Mouse (Mus musculus) neural tube, embryonic 15.5 days (tissue): ENCODE data around the gene Nktr. TPM values are rescaled to one million over a fixed set of nuclear protein-coding genes. Genes with fewer than 3 reads are reported as not detected.

Experiments
- ATAC-seq: fragments of 200-750 bp; cut with Nextera tagmentation; 2 replicates; pipeline ENCODE4 v1.8.0; 2017; ENCODE audit warnings: mild to moderate bottlenecking, moderate TSS enrichment, moderate library complexity; ENCODE audit not compliant: low FRiP score
- H3K27ac ChIP-seq: fragments of 300-500 bp; sonication (generic); replicated peaks from 2 replicates; pipeline ENCODE4 v1.5.1; 2015; ENCODE audit warnings: mild to moderate bottlenecking, inconsistent platforms
- H3K27me3 ChIP-seq: fragments of 300-500 bp; sonication (generic); replicated peaks from 2 replicates; pipeline ENCODE4 v1.6.1; 2015; ENCODE audit warnings: inconsistent platforms
- H3K36me3 ChIP-seq: fragments of 300-500 bp; sonication (generic); 2 replicates; pipeline ENCODE4 v1.6.1; 2015; ENCODE audit warnings: inconsistent platforms
- H3K4me1 ChIP-seq: fragments of 300-500 bp; sonication (generic); 2 replicates; pipeline ENCODE4 v1.6.1; 2015; ENCODE audit warnings: inconsistent platforms
- H3K4me2 ChIP-seq: fragments of 300-500 bp; sonication (generic); 2 replicates; pipeline ENCODE4 v1.6.1; 2015; ENCODE audit warnings: inconsistent platforms, mild to moderate bottlenecking, moderate library complexity
- H3K4me3 ChIP-seq: fragments of 300-500 bp; sonication (generic); replicated peaks from 2 replicates; pipeline ENCODE4 v1.5.1; 2015; ENCODE audit warnings: mild to moderate bottlenecking, inconsistent platforms
- H3K9ac ChIP-seq: fragments of 300-500 bp; sonication (generic); replicated peaks from 2 replicates; pipeline ENCODE4 v1.6.1; 2015; ENCODE audit warnings: mild to moderate bottlenecking, inconsistent platforms
- H3K9me3 ChIP-seq: fragments of 300-500 bp; sonication (generic); replicated peaks from 2 replicates; pipeline ENCODE4 v1.6.1; 2016; ENCODE audit warnings: inconsistent platforms
- whole genome bisulfite sequencing: fragments of 180-500 bp; shearing (Covaris S2); methylation state at CpG from one replicate; pipeline ENCODE4 v1.1.7; 2015; ENCODE audit warnings: mixed read lengths; 5-methylcytosine and 5-hydroxymethylcytosine counted together
- polyA plus RNA-seq: library from polyadenylated mRNA; unstranded; fragments of >200 nt; fragmentation: Nextera tagmentation; extraction: Ambion mirVana; gene quantifications from 2 replicates; pipeline ENCODE4 v1.2.1, GENCODE M21; 2015

Nktr gene
- polyA plus RNA-seq, 1 experiment from 2014 or later: 52.8 TPM

GRCm38 (mm10) chr9:121684702-121685101 lies 34.3 kb upstream of the Nktr start:
- ATAC-seq: no peak
- WGBS: 83% methylated on average over 7 of the region's 7 CpGs
- H3K4me2 ChIP-seq: no peak overlapping the region
- H3K4me1 ChIP-seq: peaks cover 5% of the 10 kb centered on the region
- H3K36me3 ChIP-seq: peaks cover 49% of the 10 kb centered on the region
- no peak overlapping the region for H3K4me3 ChIP-seq
- H3K9me3 ChIP-seq: no peaks in the 10 kb centered on the region
- H3K9ac ChIP-seq: no peak overlapping the region
- H3K27me3 ChIP-seq: no peaks in the 10 kb centered on the region
- H3K27ac ChIP-seq: no peak overlapping the region

DNA sequence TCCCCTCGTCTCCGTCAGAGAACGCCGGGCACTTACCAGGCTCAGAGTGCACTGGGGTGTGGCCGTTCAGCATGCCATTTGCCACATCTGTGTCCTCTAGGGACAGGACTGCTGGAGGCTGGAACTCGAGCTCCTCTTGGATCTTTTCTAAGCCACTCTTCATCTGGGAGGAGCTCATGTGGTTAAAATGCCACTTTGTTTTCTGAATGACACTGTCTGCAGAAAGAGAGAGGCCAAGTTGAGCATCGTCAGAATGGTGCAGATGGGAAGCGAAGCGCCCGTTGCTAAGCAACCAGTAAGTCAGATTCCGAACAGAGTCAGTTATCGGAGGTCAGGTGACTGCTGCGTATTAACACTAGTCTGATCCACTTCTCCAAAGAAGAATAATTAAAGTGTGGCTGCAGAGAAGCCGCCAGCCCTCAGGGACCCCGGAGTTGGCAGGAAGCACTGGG lies 28.7 kb upstream of the Nktr start:
- Histone ChIP-seq H3K9me3 (no peaks in the 10 kb centered on the region), H3K4me3 (peak overlapping the region; percentile 20; the same call in 1 of the 2 replicates), H3K36me3 (peaks cover 46% of the 10 kb centered on the region), H3K4me1 (peaks cover 21% of the 10 kb centered on the region), H3K27ac (peak overlapping the region; percentile 78), H3K9ac (no peak overlapping the region), H3K27me3 (no peaks in the 10 kb centered on the region), H3K4me2 (peak overlapping the region; percentile 49)
- 22% methylated on average over 15 of the region's 15 CpGs for WGBS
- peak; percentile 90 for ATAC-seq

- H3K27me3 ChIP-seq: no peaks in the 10 kb centered on the region
- 73% methylated on average over 7 of the region's 7 CpGs for WGBS
- peaks cover 21% of the 10 kb centered on the region for H3K4me1 ChIP-seq
- H3K27ac ChIP-seq: peak overlapping the region; percentile 78
- no peak overlapping the region for H3K9ac ChIP-seq
- peak overlapping the region; percentile 49 for H3K4me2 ChIP-seq
- H3K36me3 ChIP-seq: peaks cover 45% of the 10 kb centered on the region
- H3K4me3 ChIP-seq: no peak overlapping the region
- ATAC-seq: peak; percentile 46
- no peaks in the 10 kb centered on the region for H3K9me3 ChIP-seq
These were observed 28.2 kb upstream of the Nktr start for GRCm38 (mm10) chr9:121690734-121691133.

DNA sequence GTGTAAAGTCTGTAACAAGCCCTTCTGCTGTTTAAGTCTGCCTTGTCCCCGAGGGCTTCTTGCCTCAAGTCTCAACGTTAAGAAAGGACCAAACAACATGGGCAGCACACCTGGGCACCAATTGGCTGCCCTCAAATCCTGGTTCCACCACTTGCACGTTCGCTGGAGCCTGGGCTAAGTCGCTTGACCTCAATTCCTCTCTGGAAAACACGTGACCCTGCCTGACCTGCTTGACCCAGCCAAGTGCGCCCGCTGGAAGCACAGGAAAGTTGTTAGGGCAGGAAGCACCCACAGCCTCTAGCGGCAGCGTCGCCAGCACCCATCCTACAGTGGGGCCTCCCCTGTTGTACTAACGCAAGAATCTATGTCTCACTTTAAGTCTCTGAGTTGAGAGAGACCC lies 24.2 kb upstream of the Nktr start:
- H3K4me3 ChIP-seq: no peak overlapping the region
- H3K4me2 ChIP-seq: no peak overlapping the region
- H3K4me1 ChIP-seq: peaks cover 16% of the 10 kb centered on the region
- 81% methylated on average over 12 of the region's 12 CpGs for WGBS
- H3K27ac ChIP-seq: no peak overlapping the region
- ATAC-seq: no peak
- H3K27me3 ChIP-seq: no peaks in the 10 kb centered on the region
- H3K9me3 ChIP-seq: no peaks in the 10 kb centered on the region
- H3K36me3 ChIP-seq: peaks cover 43% of the 10 kb centered on the region
- no peak overlapping the region for H3K9ac ChIP-seq

DNA sequence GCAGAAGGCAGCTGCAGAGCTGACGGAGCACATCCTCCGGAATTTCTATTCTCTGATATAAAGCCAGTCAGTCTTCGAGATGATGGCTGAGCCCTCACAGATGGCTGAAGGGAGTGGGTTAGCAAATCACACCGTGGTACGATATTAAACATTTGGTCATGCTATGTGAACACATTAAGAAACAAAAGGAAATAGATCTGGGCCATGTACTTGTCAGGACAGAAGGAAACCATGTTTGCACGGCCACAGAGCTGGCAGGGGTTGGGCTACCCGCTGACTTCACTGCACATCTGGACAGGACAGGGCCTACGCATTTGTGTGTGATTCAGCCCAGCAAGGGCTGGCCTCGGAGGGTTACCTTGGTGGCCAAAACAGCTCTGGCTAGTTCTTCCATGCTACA lies 22.3 kb upstream of the Nktr start:
- no peak for ATAC-seq
- Histone ChIP-seq H3K27ac (no peak overlapping the region), H3K9ac (no peak overlapping the region), H3K4me1 (no peaks in the 10 kb centered on the region), H3K4me2 (no peak overlapping the region), H3K4me3 (no peak overlapping the region), H3K27me3 (no peaks in the 10 kb centered on the region), H3K36me3 (peaks cover 45% of the 10 kb centered on the region), H3K9me3 (no peaks in the 10 kb centered on the region)
- WGBS: 85% methylated on average over 9 of the region's 9 CpGs

DNA sequence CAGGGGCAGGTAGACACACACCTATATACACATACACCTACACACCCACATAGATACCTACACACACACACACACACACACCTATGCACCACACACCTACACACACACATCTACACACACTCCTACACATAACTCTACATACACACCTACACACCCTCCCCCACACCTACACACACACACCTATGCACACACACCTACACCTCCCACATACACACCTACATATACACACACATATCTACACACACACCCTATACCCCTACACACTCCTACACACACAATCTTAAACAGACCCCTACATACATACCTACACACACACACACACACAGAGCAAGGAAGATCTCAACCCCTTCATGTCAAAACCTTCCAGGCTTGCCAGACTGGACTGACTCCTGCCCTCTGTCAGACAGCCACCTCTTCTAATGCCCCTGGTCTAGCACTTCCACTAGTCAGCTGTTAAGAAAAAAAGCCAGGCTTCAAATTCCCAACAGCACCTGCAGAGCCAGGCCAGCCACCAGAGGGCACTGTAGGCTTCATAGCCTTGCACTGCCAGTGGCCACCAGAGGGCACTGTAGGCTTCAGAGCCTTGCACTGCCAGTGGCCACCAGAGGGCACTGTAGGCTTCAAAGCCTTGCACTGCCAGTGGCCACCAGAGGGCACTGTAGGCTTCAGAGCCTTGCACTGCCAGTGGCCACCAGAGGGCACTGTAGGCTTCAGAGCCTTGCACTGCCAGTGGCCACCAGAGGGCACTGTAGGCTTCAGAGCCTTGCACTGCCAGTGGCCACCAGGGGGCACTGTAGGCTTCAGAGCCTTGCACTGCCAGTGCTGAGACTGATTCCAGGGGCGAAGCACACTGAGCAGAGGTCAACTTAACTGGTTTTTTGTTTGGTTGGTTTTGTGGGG lies 21.6 kb upstream of the Nktr start:
- no peak overlapping the region for H3K4me3 ChIP-seq
- WGBS: 100% methylated on average over 1 of the region's 1 CpGs
- no peak overlapping the region for H3K9ac ChIP-seq
- no peak; the same call in 1 of the 2 replicates for ATAC-seq
- peaks cover 39% of the 10 kb centered on the region for H3K36me3 ChIP-seq
- no peaks in the 10 kb centered on the region for H3K9me3 ChIP-seq
- H3K4me1 ChIP-seq: peaks cover under 1% of the 10 kb centered on the region
- H3K27me3 ChIP-seq: no peaks in the 10 kb centered on the region
- H3K27ac ChIP-seq: no peak overlapping the region
- no peak overlapping the region for H3K4me2 ChIP-seq

- no peaks in the 10 kb centered on the region for H3K9me3 ChIP-seq
- H3K36me3 ChIP-seq: peaks cover 11% of the 10 kb centered on the region
- H3K27ac ChIP-seq: peak overlapping the region; percentile 82; the same call in 1 of the 2 replicates
- peaks cover 31% of the 10 kb centered on the region for H3K4me1 ChIP-seq
- peak overlapping the region; percentile 85 for H3K9ac ChIP-seq
- peak; percentile 4; the same call in 1 of the 2 replicates for ATAC-seq
- H3K27me3 ChIP-seq: 0 out of 2 replicates have a peak, but pooled peaks cover 3% of the 10 kb centered on the region
- H3K4me3 ChIP-seq: peak overlapping the region; percentile 92
- 30% methylated on average over 11 of the region's 11 CpGs for WGBS
- peak overlapping the region; percentile 98 for H3K4me2 ChIP-seq
These were observed 14.7 kb upstream of the Nktr start for GRCm38 (mm10) chr9:121704261-121704645.

- H3K4me1 ChIP-seq: peaks cover 36% of the 10 kb centered on the region
- H3K36me3 ChIP-seq: peaks cover 5% of the 10 kb centered on the region; the same call in 1 of the 2 replicates
- peak; percentile 95 for ATAC-seq
- peak within 1 kb of the TSS; percentile 98 for H3K4me2 ChIP-seq
- H3K27me3 ChIP-seq: 0 out of 2 replicates have a peak, but pooled peaks cover 3% of the 10 kb centered on the region
- H3K9me3 ChIP-seq: no peaks in the 10 kb centered on the region
- H3K9ac ChIP-seq: peak within 1 kb of the TSS; percentile 85
- WGBS: 1% methylated on average over 69 of the region's 69 CpGs
- peak within 1 kb of the TSS; percentile 92 for H3K4me3 ChIP-seq
- H3K27ac ChIP-seq: peak within 1 kb of the TSS; percentile 82
These were observed 14.0 kb upstream of the Nktr start, which contains the start of gene Sec22c for GRCm38 (mm10) chr9:121704646-121705625. Sec22c (minus strand) TSS chr9:121705490.

- no peak for ATAC-seq
- H3K27me3 ChIP-seq: 0 out of 2 replicates have a peak, but pooled peaks cover 3% of the 10 kb centered on the region
- no peak overlapping the region for H3K4me3 ChIP-seq
- no peak overlapping the region for H3K4me2 ChIP-seq
- H3K9me3 ChIP-seq: no peaks in the 10 kb centered on the region
- H3K4me1 ChIP-seq: peaks cover 42% of the 10 kb centered on the region
- WGBS: 82% methylated on average over 6 of the region's 6 CpGs
- H3K27ac ChIP-seq: no peak overlapping the region
- H3K9ac ChIP-seq: no peak overlapping the region
- H3K36me3 ChIP-seq: no peaks in the 10 kb centered on the region
These were observed 12.8 kb upstream of the Nktr start for GRCm38 (mm10) chr9:121706029-121706675.

DNA sequence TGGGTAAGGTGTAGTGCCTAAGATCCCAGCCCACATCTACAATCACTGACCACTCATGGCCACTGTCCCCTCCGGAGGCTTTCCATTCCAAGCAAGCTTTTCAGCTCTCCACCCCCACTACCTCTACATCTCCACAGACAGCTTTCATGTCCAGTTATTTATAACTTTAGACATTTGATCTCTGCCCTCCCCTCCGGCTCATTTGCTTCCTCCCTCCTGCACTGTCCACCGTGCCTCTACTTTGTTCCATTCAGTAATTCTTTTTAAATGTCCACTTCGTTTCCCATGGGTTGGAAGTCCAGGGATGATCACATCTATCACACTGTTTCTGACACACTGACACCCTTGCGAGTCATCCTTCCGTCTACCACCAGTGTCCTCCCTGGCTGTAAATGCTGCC lies 11.2 kb upstream of the Nktr start:
- no peak for ATAC-seq
- H3K9ac ChIP-seq: no peak overlapping the region
- H3K9me3 ChIP-seq: no peaks in the 10 kb centered on the region
- H3K4me3 ChIP-seq: no peak overlapping the region
- 60% methylated on average over 6 of the region's 6 CpGs for WGBS
- H3K36me3 ChIP-seq: no peaks in the 10 kb centered on the region
- H3K4me1 ChIP-seq: peaks cover 51% of the 10 kb centered on the region
- H3K4me2 ChIP-seq: no peak overlapping the region
- no peak overlapping the region for H3K27ac ChIP-seq
- H3K27me3 ChIP-seq: 0 out of 2 replicates have a peak, but pooled peaks cover 3% of the 10 kb centered on the region
